Mouse (Mus musculus) right cerebral cortex, postnatal 10 days (tissue): ENCODE results near the gene Slc6a14.

Experiments
- DNase-seq, 2 experiments: peaks; one replicate each; pipeline ENCODE4 v3.0.0; 2021; ENCODE audit warnings: low spot score in 2 of 2

Slc6a14 gene

GRCm38 (mm10) chrX:21714829-21715228, at the start of gene Slc6a14:
TSS of gene Slc6a14 (plus strand) at chrX:21714896.
- no peak for DNase-seq

- DNase-seq, result no peak
These were observed 43.8 kb upstream of the Slc6a14 start for GRCm38 (mm10) chrX:21670896-21671295.

GRCm38 (mm10) chrX:21695220-21695619, 19.5 kb upstream of the Slc6a14 start:
- no peak for DNase-seq

- DNase-seq, result no peak
These were observed 19.0 kb upstream of the Slc6a14 start for GRCm38 (mm10) chrX:21695687-21696086.

GRCm38 (mm10) chrX:21701646-21702045, 13.1 kb upstream of the Slc6a14 start:
- no peak for DNase-seq

- DNase-seq, result no peak
These were observed 10.2 kb upstream of the Slc6a14 start for GRCm38 (mm10) chrX:21704470-21704869.

- DNase-seq, result no peak
These were observed 597 bp downstream of the Slc6a14 start for GRCm38 (mm10) chrX:21715293-21715692.

- DNase-seq, result no peak
These were observed 2.2 kb downstream of the Slc6a14 start for GRCm38 (mm10) chrX:21716885-21717284.

GRCm38 (mm10) chrX:21744997-21745396, 30.3 kb downstream of the Slc6a14 start, which contains the start of gene Gm28269:
TSS of gene Gm28269 (minus strand) at chrX:21745097.
- no peak for DNase-seq
